Mouse (Mus musculus) stomach, embryonic 14.5 days (tissue): ENCODE results near the gene Gm10644. TPM values are rescaled to one million over a fixed set of nuclear protein-coding genes. Genes with fewer than 3 reads are reported as not detected.

Source experiments
- ATAC-seq: fragments of 200-750 bp; cut with Nextera tagmentation; 2 replicates; pipeline ENCODE4 v1.8.0; 2017; ENCODE audit warnings: low read depth, moderate TSS enrichment; ENCODE audit not compliant: insufficient number of reproducible peaks, insufficient read depth, low FRiP score
- H3K27ac ChIP-seq: fragments of 300-500 bp; sonication (generic); 2 replicates; pipeline ENCODE4 v1.5.1; 2014; ENCODE audit warnings: mild to moderate bottlenecking, low read length, moderate library complexity, mixed read lengths
- H3K27me3 ChIP-seq: fragments of 300-500 bp; sonication (generic); 2 replicates; pipeline ENCODE4 v1.6.1; 2014; ENCODE audit warnings: low read length, control low read depth, mixed read lengths; ENCODE audit not compliant: control insufficient read depth, insufficient read depth
- H3K36me3 ChIP-seq: fragments of 300-500 bp; sonication (generic); 2 replicates; pipeline ENCODE4 v1.6.1; 2014; ENCODE audit warnings: mild to moderate bottlenecking, control low read depth, low read length, moderate library complexity, mixed read lengths; ENCODE audit not compliant: control insufficient read depth, insufficient read depth
- H3K4me1 ChIP-seq: fragments of 300-500 bp; sonication (generic); 2 replicates; pipeline ENCODE4 v1.6.1; 2014; ENCODE audit warnings: low read length, control low read depth, mixed read lengths; ENCODE audit not compliant: control insufficient read depth, insufficient read depth
- H3K4me2 ChIP-seq: fragments of 300-500 bp; sonication (generic); replicated peaks from 2 replicates; pipeline ENCODE4 v1.6.1; 2014; ENCODE audit warnings: low read depth, low read length, control low read depth
- H3K4me3 ChIP-seq: fragments of 300-500 bp; sonication (generic); 2 replicates; pipeline ENCODE4 v1.5.1; 2014; ENCODE audit warnings: low read depth, low read length, control low read depth
- H3K9ac ChIP-seq: fragments of 300-500 bp; sonication (generic); replicated peaks from 2 replicates; pipeline ENCODE4 v1.6.1; 2014; ENCODE audit warnings: low read depth, mild to moderate bottlenecking, control low read depth, low read length, moderate library complexity, mixed read lengths
- H3K9me3 ChIP-seq: fragments of 300-500 bp; sonication (generic); 2 replicates; pipeline ENCODE4 v1.6.1; 2016; ENCODE audit warnings: low read depth, low read length, control low read depth; ENCODE audit not compliant: control insufficient read depth
- WGBS: fragments of 180-500 bp; shearing (Covaris S2); extraction: QIAGEN DNeasy Blood & Tissue Kit; methylation state at CpG from one replicate; pipeline ENCODE4 v1.1.7; 2014; 5-methylcytosine and 5-hydroxymethylcytosine counted together
- polyA plus RNA-seq: library from polyadenylated mRNA; unstranded; fragments of >200 nt; fragmentation: Nextera tagmentation; extraction: Ambion mirVana; gene quantifications from 2 replicates; pipeline ENCODE4 v1.2.1, GENCODE M21; 2014

Gene Gm10644
- polyA plus RNA-seq, 1 experiment from 2014 or later = 0.56 TPM

DNA sequence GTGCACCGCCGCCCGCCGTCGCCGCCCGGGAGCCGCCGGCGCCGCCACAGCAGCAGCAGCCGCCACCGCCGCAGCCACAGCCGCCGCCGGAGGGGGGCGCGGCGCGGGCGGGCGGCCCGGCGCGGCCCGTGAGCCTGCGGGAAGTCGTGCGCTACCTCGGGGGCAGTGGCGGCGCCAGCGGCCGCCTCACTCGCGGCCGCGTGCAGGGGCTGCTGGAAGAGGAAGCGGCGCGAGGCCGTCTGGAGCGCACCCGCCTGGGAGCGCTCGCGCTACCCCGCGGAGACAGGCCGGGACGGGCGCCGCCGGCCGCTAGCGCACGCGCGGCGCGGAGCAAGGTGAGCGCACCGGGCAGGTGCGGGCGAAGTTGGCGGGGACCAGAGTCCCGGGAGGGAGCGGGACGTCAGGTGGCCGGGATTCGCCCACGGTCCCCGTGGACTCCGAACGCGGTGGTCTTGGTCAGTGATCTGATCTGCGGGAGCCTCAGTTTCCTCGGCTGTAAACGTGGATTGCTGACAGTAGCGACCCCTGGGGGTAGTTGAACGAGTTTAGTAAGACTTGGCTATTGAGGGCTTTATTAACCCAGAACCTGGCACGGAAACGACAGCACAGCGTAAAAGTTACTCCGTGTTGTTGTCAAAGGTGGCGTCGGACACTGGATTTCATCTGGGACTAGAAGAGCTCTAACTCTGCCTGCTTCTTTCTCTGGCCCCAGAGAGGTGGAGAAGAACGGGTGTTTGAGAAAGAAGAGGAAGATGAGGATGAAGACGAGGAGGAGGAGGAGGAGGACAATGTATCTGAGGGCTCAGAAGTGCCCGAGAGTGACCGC is 43.4 kb upstream of the Gm10644 start:
- peak overlapping the region; percentile 82 for H3K27ac ChIP-seq
- H3K4me3 ChIP-seq = peak overlapping the region; percentile 72
- under 1% methylated on average over 87 of the region's 92 CpGs for WGBS
- peak overlapping the region; percentile 84 for H3K4me2 ChIP-seq
- H3K9ac ChIP-seq = peak overlapping the region; percentile 88
- H3K27me3 ChIP-seq = no peaks in the 10 kb centered on the region
- H3K4me1 ChIP-seq = peaks cover 11% of the 10 kb centered on the region
- ATAC-seq = no peak
- H3K36me3 ChIP-seq = peaks cover 32% of the 10 kb centered on the region; the same call in 1 of the 2 replicates
- no peaks in the 10 kb centered on the region for H3K9me3 ChIP-seq

DNA sequence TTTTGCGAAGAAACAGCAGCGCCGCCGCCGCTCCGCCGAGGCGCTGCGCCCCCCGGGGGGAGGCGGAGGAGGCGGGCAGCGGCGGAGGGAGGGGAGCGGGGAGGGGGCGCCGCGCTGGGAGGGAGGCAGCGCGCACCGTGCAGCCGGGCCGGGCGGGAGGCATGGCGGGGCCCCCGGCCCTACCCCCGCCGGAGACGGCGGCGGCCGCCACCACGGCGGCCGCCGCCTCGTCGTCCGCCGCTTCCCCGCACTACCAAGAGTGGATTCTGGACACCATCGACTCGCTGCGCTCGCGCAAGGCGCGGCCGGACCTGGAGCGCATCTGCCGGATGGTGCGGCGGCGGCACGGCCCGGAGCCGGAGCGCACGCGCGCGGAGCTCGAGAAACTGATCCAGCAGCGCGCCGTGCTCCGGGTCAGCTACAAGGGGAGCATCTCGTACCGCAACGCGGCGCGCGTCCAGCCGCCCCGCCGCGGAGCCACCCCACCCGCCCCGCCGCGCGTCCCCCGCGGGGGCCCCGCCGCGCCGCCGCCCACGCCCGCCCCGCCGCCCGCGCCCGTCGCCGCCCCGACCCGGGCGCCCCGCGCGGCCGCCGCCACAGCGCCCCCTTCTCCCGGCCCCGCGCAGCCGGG is 42.6 kb upstream of the Gm10644 start, which contains the start of gene Samd1:
Gene Samd1 (plus strand): TSS at position 162 of the 631 bp plus-strand sequence.
- H3K4me3 ChIP-seq = peak within 1 kb of the TSS; percentile 75
- peaks cover 11% of the 10 kb centered on the region for H3K4me1 ChIP-seq
- no peak for ATAC-seq
- H3K9ac ChIP-seq = peak within 1 kb of the TSS; percentile 88
- WGBS = under 1% methylated on average over 66 of the region's 112 CpGs
- H3K9me3 ChIP-seq = no peaks in the 10 kb centered on the region
- peaks cover 33% of the 10 kb centered on the region; the same call in 1 of the 2 replicates for H3K36me3 ChIP-seq
- H3K27me3 ChIP-seq = no peaks in the 10 kb centered on the region
- peak within 1 kb of the TSS; percentile 84 for H3K4me2 ChIP-seq
- peak within 1 kb of the TSS; percentile 98 for H3K27ac ChIP-seq

DNA sequence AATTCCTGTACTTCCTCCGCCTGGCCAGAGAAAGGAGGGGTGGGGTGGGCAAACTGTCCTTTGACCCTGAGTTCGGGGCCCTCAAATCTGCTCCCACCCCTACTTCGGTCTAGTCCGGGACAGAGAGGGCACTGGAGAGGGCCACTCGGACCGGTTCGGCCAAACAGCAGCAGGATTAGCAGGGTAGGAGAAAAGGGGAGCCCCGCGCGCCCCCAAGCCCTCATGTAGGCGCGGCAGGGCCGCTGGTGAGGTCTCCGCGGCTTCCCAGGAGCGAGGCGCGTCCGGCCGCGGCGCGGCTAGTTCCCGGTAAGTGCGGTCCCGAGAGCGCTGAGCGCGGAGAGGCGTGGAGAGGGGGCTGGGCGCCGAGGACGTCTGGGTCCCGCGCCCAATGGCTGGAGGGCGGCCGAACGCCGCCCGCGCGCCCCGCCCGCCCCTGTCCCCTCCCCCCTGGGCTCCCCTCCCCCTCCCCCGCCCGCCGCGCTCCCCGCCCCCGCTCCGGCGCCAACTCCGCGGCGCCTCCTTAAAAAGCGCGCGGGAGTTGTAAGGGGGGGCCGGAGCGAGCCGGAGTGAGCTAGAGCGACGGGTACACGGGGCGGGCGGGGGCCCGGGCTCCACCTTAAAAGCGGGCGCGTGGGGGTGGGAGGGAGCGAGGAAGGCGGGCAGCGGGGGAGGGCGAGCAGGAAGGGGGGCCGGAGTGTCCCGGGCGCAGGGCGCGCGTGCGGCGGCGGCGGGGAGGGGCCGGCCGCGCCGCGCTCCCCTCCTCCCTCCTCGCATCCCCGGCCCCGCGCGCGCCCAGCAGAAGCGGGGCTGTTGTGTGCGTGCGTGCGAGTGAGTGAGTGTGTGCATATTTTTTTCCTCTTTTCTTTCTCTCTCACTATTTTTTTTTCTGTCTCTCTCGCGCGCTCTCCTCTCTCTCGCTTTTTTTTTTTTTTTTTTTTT is 41.8 kb upstream of the Gm10644 start:
- no peaks in the 10 kb centered on the region for H3K27me3 ChIP-seq
- no peaks in the 10 kb centered on the region for H3K9me3 ChIP-seq
- 1% methylated on average over 41 of the region's 103 CpGs for WGBS
- ATAC-seq = peak; percentile 86
- H3K27ac ChIP-seq = peak overlapping the region; percentile 98
- peaks cover 11% of the 10 kb centered on the region for H3K4me1 ChIP-seq
- peaks cover 30% of the 10 kb centered on the region; the same call in 1 of the 2 replicates for H3K36me3 ChIP-seq
- H3K4me2 ChIP-seq = peak overlapping the region; percentile 74
- peak overlapping the region; percentile 75 for H3K4me3 ChIP-seq
- H3K9ac ChIP-seq = peak overlapping the region; percentile 88

DNA sequence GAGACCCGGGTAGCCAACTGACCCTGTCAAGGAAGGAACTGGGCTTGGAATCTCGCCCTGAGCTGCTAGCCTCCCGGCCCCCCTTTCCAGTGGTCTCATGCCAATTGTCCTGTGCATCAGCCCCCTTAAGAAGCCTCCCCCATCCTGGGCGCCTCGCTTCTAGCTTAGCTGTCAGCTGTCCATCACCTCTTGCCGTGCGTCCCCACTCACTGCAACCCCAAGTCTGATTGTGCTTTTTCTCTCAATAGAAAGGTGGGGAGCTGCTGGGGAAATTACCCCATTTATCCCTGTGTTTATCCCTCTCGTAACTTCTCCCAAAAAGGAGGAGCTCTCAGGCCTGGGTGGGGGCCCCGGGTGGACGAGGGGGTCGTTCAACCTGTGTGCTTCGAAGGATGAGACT is 41.0 kb upstream of the Gm10644 start:
- Histone ChIP-seq H3K9me3 (no peaks in the 10 kb centered on the region), H3K27me3 (no peaks in the 10 kb centered on the region), H3K27ac (no peak overlapping the region), H3K4me1 (peaks cover 11% of the 10 kb centered on the region), H3K9ac (no peak overlapping the region), H3K36me3 (peaks cover 34% of the 10 kb centered on the region; the same call in 1 of the 2 replicates), H3K4me2 (peak overlapping the region; percentile 74), H3K4me3 (peak overlapping the region; percentile 75; the same call in 1 of the 2 replicates)
- ATAC-seq = no peak
- WGBS = 14% methylated on average over 12 of the region's 12 CpGs

DNA sequence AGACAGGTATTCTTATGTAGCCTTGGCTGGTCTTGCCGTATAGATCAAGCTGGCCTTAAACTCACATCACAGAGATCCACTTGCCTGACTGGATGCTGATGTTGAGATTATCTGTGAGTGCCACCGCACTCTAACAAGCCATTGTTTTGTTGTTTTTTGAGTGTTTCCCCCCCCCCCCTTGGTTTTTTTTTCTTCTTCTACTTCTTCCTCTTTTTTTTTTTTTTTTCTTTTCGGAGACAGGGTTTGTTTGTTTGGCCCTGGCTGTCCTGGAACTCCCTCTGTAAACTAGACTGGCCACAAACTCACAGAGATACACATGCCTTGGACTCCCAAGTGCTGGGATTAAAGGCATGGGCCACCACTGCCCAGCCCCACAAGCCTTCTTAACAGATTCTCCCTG is 39.0 kb upstream of the Gm10644 start:
- peaks cover 4% of the 10 kb centered on the region for H3K4me1 ChIP-seq
- no peak for ATAC-seq
- H3K36me3 ChIP-seq = peaks cover 37% of the 10 kb centered on the region
- no peaks in the 10 kb centered on the region for H3K27me3 ChIP-seq
- H3K9ac ChIP-seq = no peak overlapping the region
- 81% methylated on average over 3 of the region's 3 CpGs for WGBS
- H3K27ac ChIP-seq = no peak overlapping the region
- H3K4me3 ChIP-seq = no peak overlapping the region
- no peak overlapping the region for H3K4me2 ChIP-seq
- H3K9me3 ChIP-seq = no peaks in the 10 kb centered on the region

DNA sequence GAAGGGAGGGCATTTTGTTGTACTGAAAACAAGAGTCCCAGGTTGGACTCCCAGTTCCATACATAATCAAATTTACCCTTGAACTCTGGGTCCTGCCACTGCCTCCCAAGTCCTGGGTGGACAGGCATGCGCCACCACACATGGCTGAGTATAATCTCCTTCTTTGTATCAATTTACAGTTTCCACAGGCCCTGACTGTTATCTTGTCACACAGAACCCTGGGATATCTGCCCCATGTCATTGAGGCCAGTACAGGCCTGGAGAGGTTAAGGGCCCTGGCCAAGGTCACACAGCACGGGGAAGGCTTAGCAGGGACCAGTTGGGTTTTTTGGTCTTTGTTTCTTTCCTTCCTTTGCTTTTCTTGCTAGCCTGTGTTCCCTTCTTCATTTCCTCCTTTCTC is 37.5 kb upstream of the Gm10644 start:
- no peak overlapping the region for H3K27ac ChIP-seq
- H3K9me3 ChIP-seq = no peaks in the 10 kb centered on the region
- no peak overlapping the region for H3K4me2 ChIP-seq
- H3K9ac ChIP-seq = no peak overlapping the region
- ATAC-seq = no peak
- H3K36me3 ChIP-seq = peaks cover 49% of the 10 kb centered on the region
- no peaks in the 10 kb centered on the region for H3K27me3 ChIP-seq
- WGBS = 86% methylated on average over 2 of the region's 2 CpGs
- no peaks in the 10 kb centered on the region for H3K4me1 ChIP-seq
- no peak overlapping the region for H3K4me3 ChIP-seq

DNA sequence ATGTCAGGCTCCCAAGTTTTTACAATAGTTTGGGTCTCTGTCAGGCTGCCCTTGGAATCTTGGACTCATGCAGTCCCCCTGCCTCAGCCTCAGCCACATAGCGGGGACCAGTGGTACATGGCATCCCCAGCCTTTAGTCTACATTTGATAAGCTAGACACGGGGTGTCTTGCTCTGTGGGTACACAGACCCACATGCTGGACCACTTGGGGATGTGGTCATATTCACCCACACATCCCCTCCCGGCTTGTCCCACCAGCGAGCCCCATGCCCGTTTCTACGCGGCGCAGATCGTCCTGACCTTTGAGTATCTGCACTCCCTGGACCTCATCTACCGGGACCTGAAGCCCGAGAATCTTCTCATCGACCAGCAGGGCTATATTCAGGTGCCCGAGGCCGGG is 35.2 kb upstream of the Gm10644 start:
- 95% methylated on average over 14 of the region's 14 CpGs for WGBS
- Histone ChIP-seq H3K27me3 (no peaks in the 10 kb centered on the region), H3K36me3 (peaks cover 64% of the 10 kb centered on the region), H3K9ac (no peak overlapping the region), H3K27ac (no peak overlapping the region), H3K4me3 (no peak overlapping the region), H3K4me2 (no peak overlapping the region), H3K4me1 (no peaks in the 10 kb centered on the region), H3K9me3 (no peaks in the 10 kb centered on the region)
- ATAC-seq = no peak

DNA sequence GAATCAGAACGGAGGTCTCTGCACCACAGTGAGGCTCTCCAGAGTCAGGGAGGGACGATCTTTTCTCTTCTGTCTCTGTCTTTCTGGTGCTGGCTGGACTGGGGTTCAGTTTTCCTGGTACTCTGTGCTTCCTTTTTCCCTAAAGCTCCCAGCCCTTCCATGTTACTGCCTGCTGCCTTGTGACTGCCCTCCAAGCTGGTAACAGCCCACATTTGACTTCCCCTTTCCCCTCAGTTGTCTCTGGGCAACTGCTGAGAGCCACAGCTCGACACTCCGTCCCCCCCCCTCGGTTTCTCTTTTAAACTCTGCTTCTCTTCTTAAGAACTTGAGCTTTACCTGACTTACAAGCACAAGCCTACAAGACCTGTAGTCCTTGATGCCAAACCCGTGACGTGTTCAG is 34.2 kb upstream of the Gm10644 start:
- Histone ChIP-seq H3K27me3 (no peaks in the 10 kb centered on the region), H3K27ac (no peak overlapping the region), H3K36me3 (peaks cover 66% of the 10 kb centered on the region), H3K4me1 (no peaks in the 10 kb centered on the region), H3K9me3 (no peaks in the 10 kb centered on the region), H3K9ac (no peak overlapping the region), H3K4me3 (no peak overlapping the region), H3K4me2 (no peak overlapping the region)
- ATAC-seq = no peak
- WGBS = 90% methylated on average over 7 of the region's 7 CpGs
